Mouse (Mus musculus) hindbrain, postnatal 0 days (tissue): ENCODE measurements around the gene 4921524J17Rik. TPM values are rescaled to one million over a fixed set of nuclear protein-coding genes. Genes with fewer than 3 reads are reported as not detected.

Source experiments
- ATAC-seq: fragments of 200-750 bp; cut with Nextera tagmentation; 2 replicates; pipeline ENCODE4 v1.8.0; 2017; ENCODE audit warnings: mild to moderate bottlenecking, moderate TSS enrichment, moderate library complexity
- DNase-seq: peaks from one replicate; pipeline ENCODE4 v3.0.0-alpha.2; 2015; ENCODE audit warnings: low spot score
- H3K27ac ChIP-seq: fragments of 300-500 bp; sonication (generic); 2 replicates; pipeline ENCODE4 v1.5.1; 2014; ENCODE audit warnings: mild to moderate bottlenecking
- H3K27me3 ChIP-seq: fragments of 300-500 bp; sonication (generic); 2 replicates; pipeline ENCODE4 v1.6.1; 2014; ENCODE audit warnings: low read length, mixed read lengths; ENCODE audit not compliant: insufficient read depth
- H3K36me3 ChIP-seq: fragments of 300-500 bp; sonication (generic); 2 replicates; pipeline ENCODE4 v1.6.1; 2014; ENCODE audit warnings: low read length, mixed read lengths; ENCODE audit not compliant: insufficient read depth
- H3K4me1 ChIP-seq: fragments of 300-500 bp; sonication (generic); 2 replicates; pipeline ENCODE4 v1.6.1; 2014; ENCODE audit warnings: antibody characterized with exemption, low read length, mixed read lengths; ENCODE audit not compliant: insufficient read depth
- H3K4me2 ChIP-seq: fragments of 300-500 bp; sonication (generic); 2 replicates; pipeline ENCODE4 v1.6.1; 2014; ENCODE audit warnings: low read depth, mild to moderate bottlenecking, low read length, moderate library complexity, mixed read lengths
- H3K4me3 ChIP-seq: fragments of 300-500 bp; sonication (generic); 2 replicates; pipeline ENCODE4 v1.5.1; 2014; ENCODE audit warnings: low read length
- H3K9ac ChIP-seq: fragments of 300-500 bp; sonication (generic); replicated peaks from 2 replicates; pipeline ENCODE4 v1.6.1; 2014; ENCODE audit warnings: mild to moderate bottlenecking, low read length, moderate library complexity, mixed read lengths
- H3K9me3 ChIP-seq: fragments of 300-500 bp; sonication (generic); 2 replicates; pipeline ENCODE4 v1.6.1; 2016; ENCODE audit warnings: low read length, mixed read lengths
- CTCF ChIP-seq: IDR thresholded peaks from 2 replicates; pipeline ENCODE4 v1.5.1; 2016; ENCODE audit warnings: antibody characterized with exemption, control low read depth, low read depth
- WGBS: fragments of 180-500 bp; shearing (Covaris S2); extraction: QIAGEN DNeasy Blood & Tissue Kit; methylation state at CpG from one replicate; pipeline ENCODE4 v1.1.7; 2014; 5-methylcytosine and 5-hydroxymethylcytosine counted together
- polyA plus RNA-seq: library from polyadenylated mRNA; unstranded; fragments of >200 nt; fragmentation: Nextera tagmentation; extraction: Ambion mirVana; gene quantifications from 2 replicates; pipeline ENCODE4 v1.2.1, GENCODE M21; 2015
- total RNA-seq: library from RNA; depleted of rRNA; stranded (reverse); fragments of >200 nt; gene quantifications from 2 replicates; pipeline ENCODE4 v1.2.3, GENCODE M21; 2014

Gene 4921524J17Rik
- total and polyA plus RNA-seq, 2 experiments from 2014 or later, result 13.6 to 43.0 TPM

- no peak for ATAC-seq
- Histone ChIP-seq H3K27me3 (no peaks in the 10 kb centered on the region), H3K9ac (no peak overlapping the region), H3K36me3 (no peaks in the 10 kb centered on the region), H3K27ac (no peak overlapping the region), H3K4me3 (no peak overlapping the region), H3K4me2 (no peak overlapping the region), H3K9me3 (no peaks in the 10 kb centered on the region), H3K4me1 (no peaks in the 10 kb centered on the region)
- 34% methylated on average over 2 of the region's 2 CpGs for WGBS
- no peak for TF ChIP-seq CTCF
- DNase-seq, result no peak
Measured at GRCm38 (mm10) chr8:85379142-85379781, 53.4 kb downstream of the 4921524J17Rik start.

GRCm38 (mm10) chr8:85376516-85376915 lies 56.1 kb downstream of the 4921524J17Rik start:
- no peak overlapping the region for H3K27ac ChIP-seq
- no peaks in the 10 kb centered on the region for H3K4me1 ChIP-seq
- no peak overlapping the region for H3K9ac ChIP-seq
- H3K36me3 ChIP-seq, result no peaks in the 10 kb centered on the region
- no peak overlapping the region for H3K4me3 ChIP-seq
- no peak for ATAC-seq
- no peaks in the 10 kb centered on the region for H3K9me3 ChIP-seq
- TF ChIP-seq CTCF, result no peak
- no peak for DNase-seq
- no peaks in the 10 kb centered on the region for H3K27me3 ChIP-seq
- 48% methylated on average over 3 of the region's 3 CpGs for WGBS
- H3K4me2 ChIP-seq, result no peak overlapping the region

GRCm38 (mm10) chr8:85374286-85374685 lies 58.3 kb downstream of the 4921524J17Rik start:
- WGBS, result 48% methylated on average over 4 of the region's 4 CpGs
- Histone ChIP-seq H3K4me2 (no peak overlapping the region), H3K4me1 (no peaks in the 10 kb centered on the region), H3K27me3 (no peaks in the 10 kb centered on the region), H3K36me3 (no peaks in the 10 kb centered on the region), H3K27ac (no peak overlapping the region), H3K9me3 (no peaks in the 10 kb centered on the region), H3K4me3 (no peak overlapping the region), H3K9ac (no peak overlapping the region)
- no peak for TF ChIP-seq CTCF
- ATAC-seq (no peak), DNase-seq (no peak)

- WGBS, result 60% methylated on average over 5 of the region's 5 CpGs
- TF ChIP-seq CTCF, result no peak
- Histone ChIP-seq H3K27ac (no peak overlapping the region), H3K4me3 (no peak overlapping the region), H3K4me1 (no peaks in the 10 kb centered on the region), H3K27me3 (no peaks in the 10 kb centered on the region), H3K9ac (no peak overlapping the region), H3K4me2 (no peak overlapping the region), H3K9me3 (no peaks in the 10 kb centered on the region), H3K36me3 (no peaks in the 10 kb centered on the region)
- DNase-seq (no peak), ATAC-seq (no peak)
Measured at GRCm38 (mm10) chr8:85373435-85374039, 59.1 kb downstream of the 4921524J17Rik start.

GRCm38 (mm10) chr8:85372465-85372839 lies 60.2 kb downstream of the 4921524J17Rik start:
- no peak for ATAC-seq
- Histone ChIP-seq H3K27ac (no peak overlapping the region), H3K4me1 (no peaks in the 10 kb centered on the region), H3K4me2 (no peak overlapping the region), H3K36me3 (no peaks in the 10 kb centered on the region), H3K27me3 (no peaks in the 10 kb centered on the region), H3K9me3 (no peaks in the 10 kb centered on the region), H3K9ac (no peak overlapping the region), H3K4me3 (no peak overlapping the region)
- DNase-seq, result no peak
- 85% methylated on average over 1 of the region's 1 CpGs for WGBS
- TF ChIP-seq CTCF, result no peak

- H3K9ac ChIP-seq, result no peak overlapping the region
- H3K4me2 ChIP-seq, result no peak overlapping the region
- H3K4me3 ChIP-seq, result no peak overlapping the region
- no peaks in the 10 kb centered on the region for H3K27me3 ChIP-seq
- no peak for TF ChIP-seq CTCF
- H3K4me1 ChIP-seq, result no peaks in the 10 kb centered on the region
- no peaks in the 10 kb centered on the region for H3K9me3 ChIP-seq
- WGBS, result 75% methylated on average over 5 of the region's 5 CpGs
- no peaks in the 10 kb centered on the region for H3K36me3 ChIP-seq
- H3K27ac ChIP-seq, result no peak overlapping the region
- ATAC-seq, result no peak
- DNase-seq, result no peak
Measured at GRCm38 (mm10) chr8:85371736-85372464, 60.7 kb downstream of the 4921524J17Rik start.

- H3K9ac ChIP-seq, result no peak overlapping the region
- no peak overlapping the region for H3K4me3 ChIP-seq
- no peak overlapping the region for H3K27ac ChIP-seq
- H3K36me3 ChIP-seq, result no peaks in the 10 kb centered on the region
- TF ChIP-seq CTCF, result no peak
- no peaks in the 10 kb centered on the region for H3K9me3 ChIP-seq
- WGBS, result 53% methylated on average over 6 of the region's 6 CpGs
- ATAC-seq, result no peak
- H3K4me2 ChIP-seq, result no peak overlapping the region
- H3K4me1 ChIP-seq, result no peaks in the 10 kb centered on the region
- DNase-seq, result no peak
- H3K27me3 ChIP-seq, result no peaks in the 10 kb centered on the region
Measured at GRCm38 (mm10) chr8:85365176-85365575, 67.5 kb downstream of the 4921524J17Rik start.
